Mouse (Mus musculus) brain, embryonic 18.5 days (tissue): Measurements from ENCODE around the gene Rgl2.
"Not testable (repeated sequence)": the region's sequence is repeated elsewhere in the genome, so short reads cannot be mapped to it uniquely, and the experiment has no call there.

Experiments
- DNase-seq: peaks from one replicate; pipeline ENCODE4 v3.0.0-alpha.2; 2012; ENCODE audit warnings: low read depth, low spot score

Gene Rgl2

GRCm38 (mm10) chr17:33929371-33930279, at the start of gene Rgl2:
Gene Rgl2, plus strand, starts transcription at chr17:33929543.
- peak; percentile 85 for DNase-seq

- DNase-seq, result not testable (repeated sequence)
Measured at GRCm38 (mm10) chr17:33884320-33884719, 45.0 kb upstream of the Rgl2 start.

GRCm38 (mm10) chr17:33887802-33888201, 41.5 kb upstream of the Rgl2 start:
- DNase-seq, result not testable (repeated sequence)

GRCm38 (mm10) chr17:33888230-33888629, 41.1 kb upstream of the Rgl2 start:
- not testable (repeated sequence) for DNase-seq

- DNase-seq, result not testable (repeated sequence)
Measured at GRCm38 (mm10) chr17:33889941-33890532, 39.3 kb upstream of the Rgl2 start.

GRCm38 (mm10) chr17:33890533-33891059, 38.7 kb upstream of the Rgl2 start, which contains the start of gene Kifc1:
Gene Kifc1, minus strand, starts transcription at chr17:33890661.
- DNase-seq, result peak; percentile 99

- DNase-seq, result no peak
Measured at GRCm38 (mm10) chr17:33891357-33891756, 38.0 kb upstream of the Rgl2 start.

- not testable (repeated sequence) for DNase-seq
Measured at GRCm38 (mm10) chr17:33891892-33892291, 37.5 kb upstream of the Rgl2 start.

GRCm38 (mm10) chr17:33892429-33892828, 36.9 kb upstream of the Rgl2 start:
- no peak for DNase-seq

- not testable (repeated sequence) for DNase-seq
Measured at GRCm38 (mm10) chr17:33893011-33893410, 36.3 kb upstream of the Rgl2 start.

GRCm38 (mm10) chr17:33897114-33897794, 32.1 kb upstream of the Rgl2 start:
- DNase-seq, result no peak

- DNase-seq, result not testable (repeated sequence)
Measured at GRCm38 (mm10) chr17:33898193-33898592, 31.1 kb upstream of the Rgl2 start.

GRCm38 (mm10) chr17:33899642-33900041, 29.7 kb upstream of the Rgl2 start:
- no peak for DNase-seq

GRCm38 (mm10) chr17:33900281-33900988, 28.9 kb upstream of the Rgl2 start:
- no peak for DNase-seq

GRCm38 (mm10) chr17:33900989-33901314, 28.4 kb upstream of the Rgl2 start:
- DNase-seq, result no peak

GRCm38 (mm10) chr17:33901653-33902052, 27.7 kb upstream of the Rgl2 start:
- DNase-seq, result no peak

- no peak for DNase-seq
Measured at GRCm38 (mm10) chr17:33902079-33902478, 27.3 kb upstream of the Rgl2 start.

GRCm38 (mm10) chr17:33902491-33902890, 26.9 kb upstream of the Rgl2 start:
- no peak for DNase-seq

GRCm38 (mm10) chr17:33903911-33904651, 25.3 kb upstream of the Rgl2 start:
- not testable (repeated sequence) for DNase-seq

GRCm38 (mm10) chr17:33904835-33905234, 24.5 kb upstream of the Rgl2 start, which contains the start of gene Platr17:
Gene Platr17, plus strand, starts transcription at chr17:33905135.
- not testable (repeated sequence) for DNase-seq
